Mouse (Mus musculus) cerebellum, adult 2 months (tissue): ENCODE data around the gene Stxbp4.

ENCODE experiments used
- CTCF ChIP-seq: fragments of 200-500 bp; IDR thresholded peaks from 2 replicates; pipeline ENCODE4 v1.5.1; 2011; ENCODE audit warnings: low read depth, mild to moderate bottlenecking, control low read depth, low read length, moderate library complexity, borderline replicate concordance; ENCODE audit not compliant: insufficient read depth
- POLR2A ChIP-seq: fragments of 200-500 bp; IDR thresholded peaks from 2 replicates; pipeline ENCODE4 v1.6.1; 2011; ENCODE audit warnings: low read length, control low read depth, borderline replicate concordance; ENCODE audit not compliant: insufficient read depth

DNA sequence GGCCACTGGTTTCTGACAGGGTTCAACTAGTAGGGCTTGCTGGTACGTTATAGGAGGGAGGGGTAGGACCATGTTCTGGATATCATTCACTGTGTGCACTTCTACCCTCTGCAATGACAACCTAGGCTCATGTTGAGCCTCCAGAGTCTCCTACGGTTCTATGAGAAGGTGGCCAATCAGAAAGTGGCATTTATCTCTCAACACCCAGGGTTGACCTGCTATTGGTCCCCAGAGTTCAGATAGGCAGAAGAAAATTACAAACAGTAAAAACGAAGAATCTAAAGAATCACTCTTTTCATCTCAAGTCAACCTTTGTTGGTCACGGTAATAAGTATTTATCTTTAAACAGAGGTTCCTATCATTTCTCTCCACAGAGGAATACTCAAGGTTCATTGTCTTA, 29.0 kb upstream of the Stxbp4 start:
- no peak for TF ChIP-seq CTCF
- TF ChIP-seq POLR2A, result no peak
